Mouse (Mus musculus): ENCODE measurements around the gene Tmem50a. TPM values are rescaled to one million over a fixed set of nuclear protein-coding genes. Genes with fewer than 3 reads are reported as not detected.

Tmem50a gene
- 79.1 and 82.5 TPM in 2 replicates for polyA plus RNA-seq (2015; fragmentation: Nextera tagmentation; extraction: Ambion mirVana)

- H3K36me3 ChIP-seq (ENCODE audit: control insufficient read depth, insufficient read depth), result peaks cover 5% of the 10 kb centered on the region
- H3K4me1 ChIP-seq (ENCODE audit: control insufficient read depth, low read depth, low read length), result peaks cover 49% of the 10 kb centered on the region
- H3K9me3 ChIP-seq (replicated peaks; ENCODE audit: control insufficient read depth, low read length), result no peaks in the 10 kb centered on the region
- peak within 1 kb of the TSS; percentile 100 for H3K27ac ChIP-seq (ENCODE audit: low read length)
- peak within 1 kb of the TSS; percentile 69 for H3K4me2 ChIP-seq (ENCODE audit: low read depth, low read length)
- H3K4me3 ChIP-seq (ENCODE audit: low read depth, low read length), result peak within 1 kb of the TSS; percentile 91
- H3K9ac ChIP-seq (ENCODE audit: low read depth, low read length), result peak within 1 kb of the TSS; percentile 96
- 0% methylated on average over 25 of the region's 25 CpGs for WGBS (ENCODE audit: insufficient replicate concordance)
- peak; percentile 93 for ATAC-seq (ENCODE audit: low read depth)
- H3K27me3 ChIP-seq (ENCODE audit: control insufficient read depth, insufficient read depth, low read depth, low read length), result no peaks in the 10 kb centered on the region
Observed at GRCm38 (mm10) chr4:134914864-134915209, at the start of gene Tmem50a. TSS of gene Tmem50a (minus strand) at chr4:134915024.

- peaks cover 12% of the 10 kb centered on the region for H3K4me1 ChIP-seq (ENCODE audit: control insufficient read depth, low read depth, low read length)
- H3K27ac ChIP-seq (ENCODE audit: low read length), result no peak overlapping the region
- peak overlapping the region; percentile 44 for H3K4me3 ChIP-seq (ENCODE audit: low read depth, low read length)
- peak overlapping the region; percentile 54 for H3K9ac ChIP-seq (ENCODE audit: low read depth, low read length)
- peaks cover 13% of the 10 kb centered on the region for H3K27me3 ChIP-seq (ENCODE audit: control insufficient read depth, insufficient read depth, low read depth, low read length)
- H3K9me3 ChIP-seq (replicated peaks; ENCODE audit: control insufficient read depth, low read length), result no peaks in the 10 kb centered on the region
- peak overlapping the region; percentile 60 for H3K4me2 ChIP-seq (ENCODE audit: low read depth, low read length)
- ATAC-seq (ENCODE audit: low read depth), result peak; percentile 78
- H3K36me3 ChIP-seq (ENCODE audit: control insufficient read depth, insufficient read depth), result no peaks in the 10 kb centered on the region
- 15% methylated on average over 19 of the region's 19 CpGs for WGBS (ENCODE audit: insufficient replicate concordance)
Observed at GRCm38 (mm10) chr4:134963021-134963776, 48.4 kb upstream of the Tmem50a start.

GRCm38 (mm10) chr4:134956328-134956727 lies 41.5 kb upstream of the Tmem50a start:
- Histone ChIP-seq H3K4me1 (ENCODE audit: control insufficient read depth, low read depth, low read length) (peaks cover 6% of the 10 kb centered on the region), H3K4me2 (ENCODE audit: low read depth, low read length) (no peak overlapping the region), H3K9ac (ENCODE audit: low read depth, low read length) (no peak overlapping the region), H3K36me3 (ENCODE audit: control insufficient read depth, insufficient read depth) (no peaks in the 10 kb centered on the region), H3K4me3 (ENCODE audit: low read depth, low read length) (no peak overlapping the region), H3K27ac (ENCODE audit: low read length) (no peak overlapping the region), H3K27me3 (ENCODE audit: control insufficient read depth, insufficient read depth, low read depth, low read length) (peaks cover 35% of the 10 kb centered on the region), H3K9me3 (replicated peaks; ENCODE audit: control insufficient read depth, low read length) (no peaks in the 10 kb centered on the region)
- peak; percentile 54; the same call in 1 of the 2 replicates for ATAC-seq (ENCODE audit: low read depth)
- 8% methylated on average over 3 of the region's 3 CpGs for whole genome bisulfite sequencing (ENCODE audit: insufficient replicate concordance)

- Histone ChIP-seq H3K4me1 (ENCODE audit: control insufficient read depth, low read depth, low read length) (peaks cover 6% of the 10 kb centered on the region), H3K27ac (ENCODE audit: low read length) (no peak overlapping the region), H3K9me3 (replicated peaks; ENCODE audit: control insufficient read depth, low read length) (no peaks in the 10 kb centered on the region), H3K36me3 (ENCODE audit: control insufficient read depth, insufficient read depth) (no peaks in the 10 kb centered on the region), H3K27me3 (ENCODE audit: control insufficient read depth, insufficient read depth, low read depth, low read length) (peaks cover 34% of the 10 kb centered on the region), H3K4me2 (ENCODE audit: low read depth, low read length) (no peak overlapping the region), H3K4me3 (ENCODE audit: low read depth, low read length) (no peak overlapping the region), H3K9ac (ENCODE audit: low read depth, low read length) (no peak overlapping the region)
- ATAC-seq (ENCODE audit: low read depth), result peak; percentile 21; the same call in 1 of the 2 replicates
- 38% methylated on average over 3 of the region's 3 CpGs for WGBS (ENCODE audit: insufficient replicate concordance)
Observed at GRCm38 (mm10) chr4:134955845-134956244, 41.0 kb upstream of the Tmem50a start.

- no peak for ATAC-seq (ENCODE audit: low read depth)
- H3K9ac ChIP-seq (ENCODE audit: low read depth, low read length), result no peak overlapping the region
- H3K36me3 ChIP-seq (ENCODE audit: control insufficient read depth, insufficient read depth), result no peaks in the 10 kb centered on the region
- H3K4me3 ChIP-seq (ENCODE audit: low read depth, low read length), result no peak overlapping the region
- no peak overlapping the region for H3K27ac ChIP-seq (ENCODE audit: low read length)
- H3K9me3 ChIP-seq (replicated peaks; ENCODE audit: control insufficient read depth, low read length), result no peaks in the 10 kb centered on the region
- peaks cover 31% of the 10 kb centered on the region for H3K27me3 ChIP-seq (ENCODE audit: control insufficient read depth, insufficient read depth, low read depth, low read length)
- WGBS (ENCODE audit: insufficient replicate concordance), result 87% methylated on average over 2 of the region's 2 CpGs
- peaks cover 6% of the 10 kb centered on the region for H3K4me1 ChIP-seq (ENCODE audit: control insufficient read depth, low read depth, low read length)
- H3K4me2 ChIP-seq (ENCODE audit: low read depth, low read length), result no peak overlapping the region
Observed at GRCm38 (mm10) chr4:134955196-134955595, 40.4 kb upstream of the Tmem50a start.

- Histone ChIP-seq H3K4me3 (ENCODE audit: low read depth, low read length) (no peak overlapping the region), H3K4me2 (ENCODE audit: low read depth, low read length) (no peak overlapping the region), H3K9ac (ENCODE audit: low read depth, low read length) (no peak overlapping the region), H3K36me3 (ENCODE audit: control insufficient read depth, insufficient read depth) (no peaks in the 10 kb centered on the region), H3K27me3 (ENCODE audit: control insufficient read depth, insufficient read depth, low read depth, low read length) (peaks cover 28% of the 10 kb centered on the region), H3K4me1 (ENCODE audit: control insufficient read depth, low read depth, low read length) (peaks cover 6% of the 10 kb centered on the region), H3K9me3 (replicated peaks; ENCODE audit: control insufficient read depth, low read length) (no peaks in the 10 kb centered on the region), H3K27ac (ENCODE audit: low read length) (no peak overlapping the region)
- WGBS (ENCODE audit: insufficient replicate concordance), result 40% methylated on average over 15 of the region's 15 CpGs
- no peak for ATAC-seq (ENCODE audit: low read depth)
Observed at GRCm38 (mm10) chr4:134954461-134954860, 39.6 kb upstream of the Tmem50a start.

- H3K9ac ChIP-seq (ENCODE audit: low read depth, low read length), result no peak overlapping the region
- no peak overlapping the region for H3K4me3 ChIP-seq (ENCODE audit: low read depth, low read length)
- peaks cover 11% of the 10 kb centered on the region for H3K27me3 ChIP-seq (ENCODE audit: control insufficient read depth, insufficient read depth, low read depth, low read length)
- no peak overlapping the region for H3K4me2 ChIP-seq (ENCODE audit: low read depth, low read length)
- no peaks in the 10 kb centered on the region for H3K36me3 ChIP-seq (ENCODE audit: control insufficient read depth, insufficient read depth)
- H3K27ac ChIP-seq (ENCODE audit: low read length), result no peak overlapping the region
- no peak for ATAC-seq (ENCODE audit: low read depth)
- 37% methylated on average over 11 of the region's 11 CpGs for WGBS (ENCODE audit: insufficient replicate concordance)
- H3K4me1 ChIP-seq (ENCODE audit: control insufficient read depth, low read depth, low read length), result no peaks in the 10 kb centered on the region; the same call in 1 of the 2 replicates
- H3K9me3 ChIP-seq (replicated peaks; ENCODE audit: control insufficient read depth, low read length), result no peaks in the 10 kb centered on the region
Observed at GRCm38 (mm10) chr4:134950518-134951091, 35.8 kb upstream of the Tmem50a start.

- Histone ChIP-seq H3K36me3 (ENCODE audit: control insufficient read depth, insufficient read depth) (no peaks in the 10 kb centered on the region), H3K4me3 (ENCODE audit: low read depth, low read length) (peak overlapping the region; percentile 18), H3K4me1 (ENCODE audit: control insufficient read depth, low read depth, low read length) (no peaks in the 10 kb centered on the region; the same call in 1 of the 2 replicates), H3K9me3 (replicated peaks; ENCODE audit: control insufficient read depth, low read length) (no peaks in the 10 kb centered on the region), H3K27ac (ENCODE audit: low read length) (no peak overlapping the region), H3K4me2 (ENCODE audit: low read depth, low read length) (peak overlapping the region; percentile 51), H3K27me3 (ENCODE audit: control insufficient read depth, insufficient read depth, low read depth, low read length) (peaks cover 6% of the 10 kb centered on the region; the same call in 1 of the 2 replicates), H3K9ac (ENCODE audit: low read depth, low read length) (no peak overlapping the region)
- WGBS (ENCODE audit: insufficient replicate concordance), result 9% methylated on average over 17 of the region's 17 CpGs
- ATAC-seq (ENCODE audit: low read depth), result no peak
Observed at GRCm38 (mm10) chr4:134946024-134946744, 31.4 kb upstream of the Tmem50a start.
